Mouse (Mus musculus) embryonic facial prominence, embryonic 11.5 days (tissue): ENCODE measurements around the gene Eif1. TPM values are rescaled to one million over a fixed set of nuclear protein-coding genes. Genes with fewer than 3 reads are reported as not detected.

Experiments
- ATAC-seq: fragments of 200-750 bp; cut with Nextera tagmentation; replicated peaks from 2 replicates; pipeline ENCODE4 v1.8.0; 2017; ENCODE audit warnings: low read depth; ENCODE audit not compliant: insufficient number of reproducible peaks, low FRiP score, low TSS enrichment
- DNase-seq: peaks from one replicate; pipeline ENCODE4 v3.0.0-alpha.2; 2015; ENCODE audit warnings: low spot score
- H3K27ac ChIP-seq: fragments of 300-500 bp; sonication (generic); replicated peaks from 2 replicates; pipeline ENCODE4 v1.5.1; 2014; ENCODE audit warnings: mild to moderate bottlenecking, low read depth, low read length, control low read depth
- H3K27me3 ChIP-seq: fragments of 300-500 bp; sonication (generic); 2 replicates; pipeline ENCODE4 v1.6.1; 2014; ENCODE audit warnings: mild to moderate bottlenecking, low read length, moderate library complexity, mixed read lengths; ENCODE audit not compliant: control insufficient read depth, insufficient read depth
- H3K36me3 ChIP-seq: fragments of 300-500 bp; sonication (generic); replicated peaks from 2 replicates; pipeline ENCODE4 v1.6.1; 2014; ENCODE audit warnings: low read depth, mild to moderate bottlenecking, low read length, moderate library complexity, mixed read lengths; ENCODE audit not compliant: control insufficient read depth, insufficient read depth
- H3K4me1 ChIP-seq: fragments of 300-500 bp; sonication (generic); 2 replicates; pipeline ENCODE4 v1.6.1; 2014; ENCODE audit warnings: low read length, mixed read lengths; ENCODE audit not compliant: control insufficient read depth, insufficient read depth
- H3K4me2 ChIP-seq: fragments of 300-500 bp; sonication (generic); 2 replicates; pipeline ENCODE4 v1.6.1; 2014; ENCODE audit warnings: low read depth, mild to moderate bottlenecking, control low read depth, low read length, moderate library complexity
- H3K4me3 ChIP-seq: fragments of 300-500 bp; sonication (generic); 2 replicates; pipeline ENCODE4 v1.5.1; 2014; ENCODE audit warnings: low read depth, low read length, control low read depth
- H3K9ac ChIP-seq: fragments of 300-500 bp; sonication (generic); replicated peaks from 2 replicates; pipeline ENCODE4 v1.6.1; 2014; ENCODE audit warnings: mild to moderate bottlenecking, control low read depth, low read length
- H3K9me3 ChIP-seq: fragments of 300-500 bp; sonication (generic); replicated peaks from 2 replicates; pipeline ENCODE4 v1.6.1; 2016; ENCODE audit warnings: mild to moderate bottlenecking, low read length, inconsistent platforms, mixed read lengths; ENCODE audit not compliant: control insufficient read depth
- WGBS: fragments of 180-500 bp; shearing (Covaris S2); extraction: QIAGEN DNeasy Blood & Tissue Kit; methylation state at CpG from one replicate; pipeline ENCODE4 v1.1.7; 2014; 5-methylcytosine and 5-hydroxymethylcytosine counted together
- polyA plus RNA-seq: library from polyadenylated mRNA; unstranded; fragments of >200 nt; fragmentation: Nextera tagmentation; extraction: Ambion mirVana; gene quantifications from 2 replicates; pipeline ENCODE4 v1.2.1, GENCODE M21; 2014

Eif1 gene
- polyA plus RNA-seq, 1 experiment from 2014 or later: 1,757 TPM

DNA sequence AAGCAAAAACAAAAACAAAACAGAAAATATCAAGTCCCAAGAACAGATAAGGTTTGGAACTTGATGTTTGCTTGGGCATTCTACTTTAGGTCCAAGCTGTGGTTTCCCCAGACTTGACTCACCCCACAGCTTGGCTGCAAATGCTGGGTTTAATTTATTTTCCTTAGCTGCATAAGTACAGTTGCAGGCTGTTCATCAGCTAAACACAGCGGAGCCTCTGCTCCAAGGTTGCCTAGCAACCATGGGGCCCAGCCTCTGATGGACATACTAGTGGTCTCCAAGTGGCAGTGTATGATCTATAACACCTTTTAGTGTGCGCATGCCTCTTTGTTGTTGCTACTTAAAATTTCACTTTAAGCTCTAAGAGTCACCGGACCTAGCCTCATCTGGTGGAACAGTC, 16.0 kb downstream of the Eif1 start:
- Histone ChIP-seq H3K9me3 (no peaks in the 10 kb centered on the region), H3K4me2 (no peak overlapping the region), H3K4me1 (no peaks in the 10 kb centered on the region), H3K4me3 (no peak overlapping the region), H3K27me3 (no peaks in the 10 kb centered on the region), H3K27ac (no peak overlapping the region), H3K36me3 (no peaks in the 10 kb centered on the region), H3K9ac (no peak overlapping the region)
- 73% methylated on average over 3 of the region's 3 CpGs for WGBS
- DNase-seq (peak; percentile 66), ATAC-seq (no peak)

DNA sequence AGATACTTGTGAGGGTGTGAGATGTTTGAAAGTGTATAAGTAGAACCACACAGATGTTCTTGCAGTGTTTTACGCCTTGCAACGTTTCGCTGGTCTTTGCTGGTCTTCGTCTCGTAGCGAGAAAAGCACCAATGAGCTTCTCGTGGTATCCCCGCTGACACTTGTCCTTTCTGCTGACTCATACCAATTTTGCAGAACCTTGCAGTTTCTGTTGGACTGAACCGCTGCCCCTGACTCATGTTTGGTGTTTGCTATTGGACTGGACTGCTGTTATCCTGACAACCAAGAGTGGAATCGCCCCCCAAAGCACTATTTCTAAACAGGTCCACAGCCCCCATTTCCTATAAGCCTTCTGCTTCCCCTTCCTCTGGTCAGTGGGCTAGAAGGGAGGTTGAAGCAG, 24.6 kb downstream of the Eif1 start:
- Histone ChIP-seq H3K4me3 (no peak overlapping the region), H3K9ac (no peak overlapping the region), H3K36me3 (no peaks in the 10 kb centered on the region), H3K4me1 (no peaks in the 10 kb centered on the region), H3K27ac (no peak overlapping the region), H3K4me2 (no peak overlapping the region), H3K9me3 (no peaks in the 10 kb centered on the region), H3K27me3 (no peaks in the 10 kb centered on the region)
- no peak for ATAC-seq
- 92% methylated on average over 10 of the region's 10 CpGs for WGBS
- no peak for DNase-seq

GRCm38 (mm10) chr11:100352076-100352857, 32.6 kb downstream of the Eif1 start:
- H3K4me3 ChIP-seq: no peak overlapping the region
- peak; percentile 36 for DNase-seq
- WGBS: 28% methylated on average over 10 of the region's 10 CpGs
- H3K9ac ChIP-seq: no peak overlapping the region
- ATAC-seq: no peak
- peaks cover 35% of the 10 kb centered on the region for H3K27me3 ChIP-seq
- no peaks in the 10 kb centered on the region for H3K9me3 ChIP-seq
- no peaks in the 10 kb centered on the region; the same call in none of the 2 replicates for H3K4me1 ChIP-seq
- no peak overlapping the region for H3K4me2 ChIP-seq
- no peaks in the 10 kb centered on the region for H3K36me3 ChIP-seq
- H3K27ac ChIP-seq: no peak overlapping the region

DNA sequence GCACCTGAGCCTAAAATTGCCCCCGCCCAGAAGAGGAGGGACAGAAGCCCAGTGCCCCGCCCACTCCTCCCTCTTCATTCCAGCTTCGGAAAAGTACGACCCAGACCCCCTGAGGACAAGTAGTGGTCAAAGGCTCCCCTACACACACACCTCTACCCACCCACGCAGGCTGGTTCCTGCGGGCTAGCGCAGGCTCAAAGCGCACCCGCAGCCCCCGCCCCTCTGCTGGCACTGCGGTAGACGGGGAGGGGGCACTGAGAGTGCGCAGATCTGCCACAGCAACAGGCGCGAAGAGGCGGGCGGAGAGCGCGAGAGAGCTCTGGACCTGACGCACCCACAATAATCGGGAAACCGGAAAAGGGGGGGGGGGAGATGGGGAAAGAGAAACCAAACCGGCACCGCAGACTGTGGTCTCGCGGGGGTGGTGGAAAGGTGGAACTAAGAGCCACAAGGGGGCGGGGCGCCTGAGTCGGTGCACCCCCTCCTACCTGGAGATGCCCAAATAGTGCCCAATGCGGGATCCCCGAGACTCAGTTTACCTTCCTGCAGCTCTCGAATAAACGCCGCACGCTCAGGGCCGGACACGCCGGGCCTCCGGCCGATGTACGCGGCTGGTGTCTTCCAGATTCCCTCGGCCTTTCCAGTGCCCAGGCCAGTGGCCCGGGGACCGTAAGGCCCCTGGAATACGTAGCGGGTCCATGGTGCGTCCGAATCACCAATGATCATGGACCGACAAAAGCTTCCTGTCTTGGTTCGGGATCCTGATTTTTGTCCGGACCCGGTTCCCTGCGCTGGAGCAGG, 35.7 kb downstream of the Eif1 start:
- DNase-seq: peak; percentile 35
- Histone ChIP-seq H3K27me3 (peaks cover 37% of the 10 kb centered on the region), H3K36me3 (no peaks in the 10 kb centered on the region), H3K9ac (peak overlapping the region; percentile 57), H3K4me1 (no peaks in the 10 kb centered on the region; the same call in none of the 2 replicates), H3K27ac (no peak overlapping the region), H3K4me3 (peak overlapping the region; percentile 44), H3K9me3 (no peaks in the 10 kb centered on the region), H3K4me2 (peak overlapping the region; percentile 82)
- WGBS: 2% methylated on average over 54 of the region's 54 CpGs
- ATAC-seq: no peak; the same call in 1 of the 2 replicates

GRCm38 (mm10) chr11:100355972-100356818, 36.5 kb downstream of the Eif1 start, which contains the start of gene Hap1:
Gene Hap1, minus strand, starts transcription at chr11:100356128.
- Histone ChIP-seq H3K27ac (no peak within 1 kb of the TSS), H3K9ac (peak within 1 kb of the TSS; percentile 57), H3K4me2 (peak within 1 kb of the TSS; percentile 82), H3K4me1 (no peaks in the 10 kb centered on the region; the same call in none of the 2 replicates), H3K36me3 (no peaks in the 10 kb centered on the region), H3K9me3 (no peaks in the 10 kb centered on the region), H3K27me3 (peaks cover 37% of the 10 kb centered on the region), H3K4me3 (peak within 1 kb of the TSS; percentile 44)
- ATAC-seq (peak; percentile 35; the same call in 1 of the 2 replicates), DNase-seq (peak; percentile 82)
- 1% methylated on average over 49 of the region's 49 CpGs for WGBS

DNA sequence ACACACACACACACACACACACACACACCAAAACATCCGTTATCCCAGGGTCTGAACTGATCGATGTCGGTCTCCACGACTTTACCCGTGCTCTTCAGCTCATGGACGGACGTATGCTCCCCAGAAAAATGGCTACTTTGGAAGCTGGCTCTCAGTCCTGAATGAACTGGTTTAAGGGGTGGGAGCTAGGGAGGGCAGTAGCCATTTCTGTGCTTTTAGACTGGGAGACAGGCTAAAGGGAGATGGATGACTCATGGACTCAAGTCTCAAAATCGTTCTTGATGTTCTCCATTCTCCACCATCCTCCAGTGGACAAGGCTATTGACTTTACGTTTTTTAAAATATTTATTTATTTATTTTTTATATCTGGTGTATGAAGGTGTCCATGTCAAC, 37.1 kb downstream of the Eif1 start:
- no peak overlapping the region; the same call in 1 of the 2 replicates for H3K9ac ChIP-seq

GRCm38 (mm10) chr11:100357408-100357807, 37.7 kb downstream of the Eif1 start:
- DNase-seq (no peak), ATAC-seq (no peak)
- Histone ChIP-seq H3K9me3 (no peaks in the 10 kb centered on the region), H3K4me3 (no peak overlapping the region), H3K9ac (no peak overlapping the region), H3K36me3 (no peaks in the 10 kb centered on the region), H3K27ac (no peak overlapping the region), H3K4me2 (no peak overlapping the region), H3K4me1 (no peaks in the 10 kb centered on the region; the same call in 1 of the 2 replicates), H3K27me3 (peaks cover 37% of the 10 kb centered on the region)
- WGBS: 52% methylated on average over 5 of the region's 5 CpGs

More for the DNA sequence above, 37.1 kb downstream of the Eif1 start:
- Histone ChIP-seq H3K4me2 (peak overlapping the region; percentile 82; the same call in 1 of the 2 replicates), H3K4me3 (peak overlapping the region; percentile 44), H3K27ac (no peak overlapping the region), H3K36me3 (no peaks in the 10 kb centered on the region), H3K27me3 (peaks cover 37% of the 10 kb centered on the region), H3K9me3 (no peaks in the 10 kb centered on the region), H3K4me1 (no peaks in the 10 kb centered on the region; the same call in none of the 2 replicates)
- DNase-seq: no peak
- no peak for ATAC-seq
- 20% methylated on average over 9 of the region's 9 CpGs for WGBS
